Mouse (Mus musculus) midbrain, embryonic 13.5 days (tissue): ENCODE measurements around the gene Rsph1. TPM values are rescaled to one million over a fixed set of nuclear protein-coding genes. Genes with fewer than 3 reads are reported as not detected.

Source experiments
- ATAC-seq: fragments of 200-750 bp; cut with Nextera tagmentation; 2 replicates; pipeline ENCODE4 v1.8.0; 2017; ENCODE audit warnings: mild to moderate bottlenecking, moderate TSS enrichment, moderate library complexity
- H3K27ac ChIP-seq: fragments of 300-500 bp; sonication (generic); 2 replicates; pipeline ENCODE4 v1.5.1; 2015; ENCODE audit warnings: inconsistent platforms, mild to moderate bottlenecking, moderate library complexity
- H3K27me3 ChIP-seq: fragments of 300-500 bp; sonication (generic); 2 replicates; pipeline ENCODE4 v1.6.1; 2015; ENCODE audit warnings: mild to moderate bottlenecking, inconsistent platforms
- H3K36me3 ChIP-seq: fragments of 300-500 bp; sonication (generic); 2 replicates; pipeline ENCODE4 v1.6.1; 2015; ENCODE audit warnings: mild to moderate bottlenecking, inconsistent platforms
- H3K4me1 ChIP-seq: fragments of 300-500 bp; sonication (generic); replicated peaks from 2 replicates; pipeline ENCODE4 v1.6.1; 2015; ENCODE audit warnings: inconsistent platforms
- H3K4me2 ChIP-seq: fragments of 300-500 bp; sonication (generic); replicated peaks from 2 replicates; pipeline ENCODE4 v1.6.1; 2015; ENCODE audit warnings: moderate library complexity, mild to moderate bottlenecking, inconsistent platforms
- H3K4me3 ChIP-seq: fragments of 300-500 bp; sonication (generic); replicated peaks from 2 replicates; pipeline ENCODE4 v1.5.1; 2015; ENCODE audit warnings: mild to moderate bottlenecking, inconsistent platforms
- H3K9ac ChIP-seq: fragments of 300-500 bp; sonication (generic); replicated peaks from 2 replicates; pipeline ENCODE4 v1.6.1; 2015; ENCODE audit warnings: mild to moderate bottlenecking, inconsistent platforms
- H3K9me3 ChIP-seq: fragments of 300-500 bp; sonication (generic); 2 replicates; pipeline ENCODE4 v1.6.1; 2016; ENCODE audit warnings: mild to moderate bottlenecking, inconsistent platforms
- WGBS: fragments of 180-500 bp; shearing (Covaris S2); methylation state at CpG from one replicate; pipeline ENCODE4 v1.1.7; 2015; 5-methylcytosine and 5-hydroxymethylcytosine counted together
- polyA plus RNA-seq: library from polyadenylated mRNA; unstranded; fragments of >200 nt; fragmentation: Nextera tagmentation; extraction: Ambion mirVana; gene quantifications from 2 replicates; pipeline ENCODE4 v1.2.1, GENCODE M21; 2015

Gene Rsph1
- polyA plus RNA-seq, 1 experiment from 2014 or later = 2.7 TPM

DNA sequence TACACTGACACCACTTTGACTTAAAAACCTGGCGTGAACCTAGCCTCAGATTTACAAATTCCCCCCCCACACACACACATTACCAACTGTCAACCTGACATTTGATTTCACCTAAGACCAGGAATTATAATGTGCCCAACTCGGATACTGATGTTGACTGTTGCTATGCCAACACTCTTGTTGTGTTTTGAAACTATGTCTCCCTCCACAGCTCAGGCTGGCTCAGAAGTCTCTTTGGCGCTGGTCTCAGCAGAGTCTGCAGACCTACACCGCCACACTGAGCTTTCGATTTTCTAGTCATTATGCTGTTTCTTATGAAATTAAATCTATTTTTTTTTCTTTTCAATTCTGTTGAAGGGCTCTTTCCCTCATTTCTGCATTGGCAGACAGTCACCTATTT is 14.5 kb downstream of the Rsph1 start:
- Histone ChIP-seq H3K27ac (no peak overlapping the region), H3K27me3 (no peaks in the 10 kb centered on the region), H3K36me3 (no peaks in the 10 kb centered on the region), H3K4me2 (no peak overlapping the region), H3K9ac (no peak overlapping the region), H3K4me3 (no peak overlapping the region), H3K4me1 (peaks cover 3% of the 10 kb centered on the region; the same call in 1 of the 2 replicates), H3K9me3 (no peaks in the 10 kb centered on the region)
- ATAC-seq = no peak
- 67% methylated on average over 5 of the region's 5 CpGs for WGBS

DNA sequence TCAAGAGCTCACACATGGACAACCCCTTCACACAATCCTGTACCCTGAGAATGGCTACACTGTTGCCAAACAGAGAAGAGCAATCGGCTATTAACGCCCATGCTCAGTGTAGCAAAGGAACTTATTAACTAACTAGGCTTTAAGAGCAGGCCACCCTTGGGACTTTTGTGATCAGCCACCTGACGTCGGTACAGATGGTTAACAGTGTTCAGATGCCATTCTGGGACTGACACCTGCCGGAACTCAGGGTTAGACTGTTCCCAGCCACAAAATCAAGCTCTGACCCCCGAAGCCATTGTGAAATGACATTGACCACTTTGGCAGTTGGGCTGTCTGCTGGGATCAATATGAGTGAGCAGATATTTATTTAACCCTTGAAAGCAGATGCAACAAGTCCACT is 15.8 kb downstream of the Rsph1 start:
- WGBS = 91% methylated on average over 6 of the region's 6 CpGs

DNA sequence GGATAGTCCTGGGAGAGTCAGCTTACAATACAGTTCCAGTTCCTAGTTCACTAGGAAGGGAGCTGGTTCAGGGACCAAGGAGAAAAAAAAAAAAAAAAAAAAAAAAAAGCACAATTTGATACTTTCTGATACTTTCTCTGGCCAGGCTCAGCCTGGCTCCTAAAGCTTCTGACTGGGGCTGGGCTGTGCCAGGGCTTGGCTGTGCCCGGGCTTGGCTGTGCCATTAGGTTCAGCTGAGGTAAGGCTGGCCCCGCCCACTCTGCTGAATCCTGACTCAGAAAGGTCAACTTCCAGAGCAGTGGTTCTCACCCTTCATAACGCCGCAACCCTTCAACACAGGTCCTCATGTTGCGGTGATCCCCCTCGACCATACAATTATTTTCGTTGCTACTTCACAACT is 16.8 kb downstream of the Rsph1 start:
- 90% methylated on average over 7 of the region's 7 CpGs for WGBS

More for the DNA sequence above, 15.8 kb downstream of the Rsph1 start:
- H3K36me3 ChIP-seq = no peaks in the 10 kb centered on the region
- no peak overlapping the region for H3K9ac ChIP-seq
- no peaks in the 10 kb centered on the region for H3K9me3 ChIP-seq
- no peak overlapping the region for H3K4me2 ChIP-seq
- ATAC-seq = no peak
- H3K27me3 ChIP-seq = no peaks in the 10 kb centered on the region
- peaks cover 3% of the 10 kb centered on the region; the same call in 1 of the 2 replicates for H3K4me1 ChIP-seq
- no peak overlapping the region for H3K27ac ChIP-seq
- H3K4me3 ChIP-seq = no peak overlapping the region

DNA sequence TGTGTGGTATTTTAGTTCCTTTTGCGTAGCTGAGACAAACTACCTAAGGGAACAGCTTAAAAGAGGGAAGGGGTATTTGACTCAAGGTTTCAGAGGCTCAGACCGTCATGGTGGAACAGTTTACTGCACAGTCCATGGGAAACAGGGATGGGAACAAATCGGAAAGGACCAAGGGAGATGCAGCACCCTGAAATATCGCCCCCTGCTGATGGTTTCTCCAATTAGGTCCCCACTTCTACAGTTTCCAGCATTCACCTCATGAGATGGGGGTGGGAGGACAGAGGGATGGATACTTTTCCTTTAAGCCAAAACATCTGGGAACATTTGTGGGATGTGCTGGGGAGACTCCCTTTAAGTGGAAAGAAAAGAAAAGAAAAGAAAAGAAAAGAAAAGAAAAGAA is 17.4 kb downstream of the Rsph1 start:
- Histone ChIP-seq H3K36me3 (no peaks in the 10 kb centered on the region), H3K9me3 (no peaks in the 10 kb centered on the region), H3K4me1 (peaks cover under 1% of the 10 kb centered on the region; the same call in 1 of the 2 replicates), H3K27me3 (no peaks in the 10 kb centered on the region), H3K4me3 (no peak overlapping the region), H3K9ac (no peak overlapping the region), H3K4me2 (no peak overlapping the region), H3K27ac (no peak overlapping the region)
- WGBS = 72% methylated on average over 4 of the region's 4 CpGs
- no peak for ATAC-seq

More for the DNA sequence above, 16.8 kb downstream of the Rsph1 start:
- no peak for ATAC-seq
- H3K4me2 ChIP-seq = no peak overlapping the region
- no peaks in the 10 kb centered on the region for H3K36me3 ChIP-seq
- H3K4me1 ChIP-seq = peaks cover 3% of the 10 kb centered on the region; the same call in 1 of the 2 replicates
- no peaks in the 10 kb centered on the region for H3K27me3 ChIP-seq
- H3K4me3 ChIP-seq = no peak overlapping the region
- H3K9ac ChIP-seq = no peak overlapping the region
- H3K27ac ChIP-seq = no peak overlapping the region
- H3K9me3 ChIP-seq = no peaks in the 10 kb centered on the region

DNA sequence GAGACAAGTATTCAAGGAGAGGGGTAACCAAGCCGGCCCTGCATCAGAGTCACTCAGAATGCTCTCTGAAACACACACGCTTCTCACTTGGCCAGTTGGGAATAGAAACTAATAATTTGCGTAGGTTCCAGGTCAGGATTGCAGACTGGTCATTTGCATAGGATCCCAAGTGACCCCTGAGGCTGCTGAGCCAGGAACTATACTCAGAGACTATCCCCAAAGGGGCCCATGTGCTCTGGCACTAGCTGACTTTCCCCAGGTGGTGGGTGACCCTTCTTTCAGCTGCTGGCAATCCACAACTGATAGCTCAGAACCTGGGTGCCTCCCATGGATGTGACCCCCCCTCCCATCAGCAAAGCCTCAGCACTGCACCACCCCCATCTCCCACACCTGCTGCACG is 18.0 kb downstream of the Rsph1 start:
- H3K36me3 ChIP-seq = no peaks in the 10 kb centered on the region
- no peak overlapping the region for H3K4me2 ChIP-seq
- H3K9ac ChIP-seq = no peak overlapping the region
- H3K4me1 ChIP-seq = peaks cover 7% of the 10 kb centered on the region; the same call in 1 of the 2 replicates
- WGBS = 87% methylated on average over 4 of the region's 4 CpGs
- H3K4me3 ChIP-seq = no peak overlapping the region
- no peaks in the 10 kb centered on the region for H3K27me3 ChIP-seq
- no peak for ATAC-seq
- H3K9me3 ChIP-seq = no peaks in the 10 kb centered on the region
- H3K27ac ChIP-seq = no peak overlapping the region

DNA sequence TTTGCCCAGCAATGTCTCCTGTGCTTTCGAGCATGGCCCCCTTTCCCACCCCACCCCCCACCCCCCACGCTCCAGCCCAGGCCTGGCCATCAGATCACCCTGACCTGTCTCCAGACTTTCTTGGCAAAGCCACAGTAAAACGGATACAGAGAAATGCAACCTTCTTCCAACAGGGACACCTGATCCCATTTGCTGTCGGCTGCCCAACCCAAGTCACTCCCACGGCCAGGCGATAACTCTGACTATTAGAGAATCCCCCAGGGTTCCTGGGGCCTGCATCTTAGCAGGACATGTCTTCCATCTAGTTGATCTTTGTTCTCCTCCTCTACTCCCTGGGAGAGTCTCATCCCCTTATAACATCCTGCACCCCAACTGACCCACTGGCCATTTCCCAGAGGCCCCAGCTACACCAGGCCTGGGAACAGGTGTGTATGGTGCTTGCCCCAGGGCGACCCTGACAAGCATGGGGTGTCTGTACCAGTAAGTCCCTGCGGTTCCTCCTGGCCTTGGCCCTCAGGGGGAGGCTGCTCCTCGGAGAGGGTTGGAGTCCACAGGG is 18.8 kb downstream of the Rsph1 start:
- Histone ChIP-seq H3K27me3 (0 out of 2 replicates have a peak, but pooled peaks cover 5% of the 10 kb centered on the region), H3K9me3 (no peaks in the 10 kb centered on the region), H3K4me2 (no peak overlapping the region), H3K36me3 (no peaks in the 10 kb centered on the region), H3K27ac (no peak overlapping the region), H3K4me1 (peaks cover 7% of the 10 kb centered on the region; the same call in 1 of the 2 replicates), H3K9ac (no peak overlapping the region), H3K4me3 (no peak overlapping the region)
- ATAC-seq = no peak
- 92% methylated on average over 9 of the region's 9 CpGs for WGBS

DNA sequence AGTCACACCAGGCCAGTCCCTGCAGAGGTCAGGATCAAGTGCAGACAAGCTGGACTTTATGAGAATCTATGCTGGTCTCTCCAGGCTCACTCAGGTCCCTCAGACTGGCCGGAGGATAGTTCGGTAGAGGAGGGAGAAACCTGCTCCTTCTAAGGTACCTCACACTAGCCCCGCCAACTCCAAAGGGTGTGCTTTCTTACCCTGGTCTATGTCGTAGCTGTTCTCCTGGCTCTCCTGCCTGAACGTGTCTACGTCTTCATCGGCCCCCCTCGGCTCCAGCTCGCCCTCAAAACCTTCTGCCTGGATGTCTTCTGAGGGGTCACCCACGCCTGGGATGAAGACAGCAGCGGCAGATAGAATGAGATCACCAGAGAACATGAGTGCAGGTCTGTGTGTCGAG is 19.3 kb downstream of the Rsph1 start:
- H3K27ac ChIP-seq = no peak overlapping the region
- no peak for ATAC-seq
- H3K4me3 ChIP-seq = no peak overlapping the region
- H3K4me2 ChIP-seq = no peak overlapping the region
- no peak overlapping the region for H3K9ac ChIP-seq
- H3K9me3 ChIP-seq = no peaks in the 10 kb centered on the region
- whole genome bisulfite sequencing = 93% methylated on average over 12 of the region's 12 CpGs
- peaks cover 7% of the 10 kb centered on the region; the same call in 1 of the 2 replicates for H3K4me1 ChIP-seq
- H3K36me3 ChIP-seq = no peaks in the 10 kb centered on the region
- H3K27me3 ChIP-seq = 0 out of 2 replicates have a peak, but pooled peaks cover 5% of the 10 kb centered on the region

DNA sequence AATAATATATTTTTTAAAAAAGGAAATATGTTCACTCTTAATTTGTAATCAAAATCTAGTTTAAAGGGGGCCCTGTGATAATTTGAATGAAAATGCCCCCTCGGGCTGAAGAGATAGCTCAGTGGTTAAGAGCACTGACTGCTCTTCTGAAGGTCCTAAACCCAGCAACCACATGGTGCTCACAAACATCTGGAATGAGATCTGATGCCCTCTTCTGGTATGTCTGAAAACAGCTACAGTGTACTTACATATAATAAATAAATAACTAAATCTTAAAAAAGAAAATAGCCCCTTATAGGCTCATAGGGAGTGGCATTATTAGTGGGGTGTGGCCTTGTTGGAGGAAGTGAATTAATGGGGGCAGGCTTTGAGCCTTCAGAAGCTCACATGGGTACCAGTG is 20.0 kb downstream of the Rsph1 start:
- Histone ChIP-seq H3K4me1 (peaks cover 7% of the 10 kb centered on the region; the same call in 1 of the 2 replicates), H3K9ac (no peak overlapping the region), H3K4me2 (no peak overlapping the region), H3K27ac (no peak overlapping the region), H3K36me3 (no peaks in the 10 kb centered on the region), H3K9me3 (no peaks in the 10 kb centered on the region), H3K27me3 (0 out of 2 replicates have a peak, but pooled peaks cover 5% of the 10 kb centered on the region), H3K4me3 (no peak overlapping the region)
- ATAC-seq = no peak
- WGBS = 89% methylated on average over 1 of the region's 1 CpGs

DNA sequence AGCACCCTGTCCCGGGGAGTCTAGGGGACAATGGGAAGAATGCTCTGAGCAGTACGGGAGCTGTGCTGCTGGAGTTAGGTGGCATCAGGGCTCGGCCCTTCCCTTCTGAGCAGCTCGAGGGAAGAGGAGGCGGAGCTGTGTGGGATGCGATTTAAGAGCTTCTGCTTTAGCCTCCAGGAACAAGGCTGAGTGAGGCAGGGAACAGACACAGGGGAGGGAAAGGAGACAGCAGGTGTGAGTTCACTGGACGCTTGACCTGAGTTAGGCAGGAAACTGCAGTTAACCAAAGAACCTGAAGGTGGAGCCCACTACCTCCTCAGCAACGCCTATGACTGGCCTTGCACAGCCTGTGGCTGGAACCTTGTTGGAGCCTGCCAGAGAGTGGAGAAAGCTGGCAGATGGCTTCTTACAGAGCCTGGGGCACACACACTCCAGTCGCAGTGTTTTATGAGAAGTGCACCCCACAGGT is 22.7 kb downstream of the Rsph1 start:
- peak overlapping the region; percentile 20; the same call in 1 of the 2 replicates for H3K4me2 ChIP-seq

DNA sequence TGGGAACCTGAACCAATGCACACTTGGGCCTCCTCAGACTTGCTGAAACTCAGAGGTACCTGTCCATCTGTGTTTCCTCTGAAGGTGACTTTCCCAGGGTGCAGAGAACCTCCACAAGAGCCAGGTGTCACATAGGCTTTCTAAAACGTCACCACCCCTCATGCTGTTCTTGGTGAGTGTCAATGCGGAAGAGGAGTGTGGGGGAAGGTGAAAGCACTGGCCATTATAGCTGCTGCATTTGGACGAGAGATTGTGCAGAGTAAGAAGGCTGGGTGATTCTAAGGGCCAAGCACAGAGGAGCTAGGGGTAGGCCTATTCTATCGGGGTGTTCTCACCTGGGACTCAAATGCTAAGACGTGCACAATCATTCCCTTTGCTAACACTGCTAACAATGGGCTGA is 23.2 kb downstream of the Rsph1 start:
- Histone ChIP-seq H3K9me3 (no peaks in the 10 kb centered on the region), H3K36me3 (no peaks in the 10 kb centered on the region), H3K4me1 (peaks cover 7% of the 10 kb centered on the region; the same call in 1 of the 2 replicates), H3K9ac (peak overlapping the region; percentile 44; the same call in 1 of the 2 replicates), H3K27me3 (0 out of 2 replicates have a peak, but pooled peaks cover 5% of the 10 kb centered on the region), H3K27ac (no peak overlapping the region), H3K4me3 (no peak overlapping the region), H3K4me2 (no peak overlapping the region)
- ATAC-seq = no peak
- 61% methylated on average over 5 of the region's 5 CpGs for WGBS

More for the DNA sequence above, 22.7 kb downstream of the Rsph1 start:
- ATAC-seq = peak; percentile 93
- Histone ChIP-seq H3K9ac (peak overlapping the region; percentile 44; the same call in 1 of the 2 replicates), H3K36me3 (no peaks in the 10 kb centered on the region), H3K27ac (no peak overlapping the region), H3K4me1 (peaks cover 7% of the 10 kb centered on the region; the same call in 1 of the 2 replicates), H3K9me3 (no peaks in the 10 kb centered on the region), H3K4me3 (no peak overlapping the region), H3K27me3 (0 out of 2 replicates have a peak, but pooled peaks cover 5% of the 10 kb centered on the region)
- 9% methylated on average over 9 of the region's 9 CpGs for WGBS

DNA sequence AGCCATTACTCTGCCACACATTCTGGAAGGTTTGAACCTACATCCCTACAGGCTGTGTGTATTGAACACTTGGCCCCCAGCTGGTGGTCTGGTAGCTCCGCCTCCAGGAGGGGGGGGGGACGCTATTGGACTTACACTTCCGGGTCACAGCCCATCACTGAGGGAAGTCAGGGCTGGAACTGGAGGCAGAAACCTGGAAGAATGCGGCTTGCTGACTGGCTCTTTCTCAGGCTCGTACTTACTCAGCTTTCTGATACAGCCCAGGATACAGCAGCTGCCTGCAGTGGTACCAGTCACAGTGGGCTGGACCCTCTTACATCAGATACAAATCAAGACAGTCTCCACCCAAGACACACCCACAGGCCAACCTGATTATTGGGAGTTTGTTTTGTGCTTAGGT is 30.0 kb downstream of the Rsph1 start:
- Histone ChIP-seq H3K36me3 (no peaks in the 10 kb centered on the region), H3K4me1 (no peaks in the 10 kb centered on the region), H3K9ac (no peak overlapping the region), H3K9me3 (peaks cover 6% of the 10 kb centered on the region; the same call in 1 of the 2 replicates), H3K4me3 (no peak overlapping the region), H3K4me2 (no peak overlapping the region), H3K27me3 (no peaks in the 10 kb centered on the region), H3K27ac (no peak overlapping the region)
- WGBS = 45% methylated on average over 5 of the region's 5 CpGs
- ATAC-seq = no peak

DNA sequence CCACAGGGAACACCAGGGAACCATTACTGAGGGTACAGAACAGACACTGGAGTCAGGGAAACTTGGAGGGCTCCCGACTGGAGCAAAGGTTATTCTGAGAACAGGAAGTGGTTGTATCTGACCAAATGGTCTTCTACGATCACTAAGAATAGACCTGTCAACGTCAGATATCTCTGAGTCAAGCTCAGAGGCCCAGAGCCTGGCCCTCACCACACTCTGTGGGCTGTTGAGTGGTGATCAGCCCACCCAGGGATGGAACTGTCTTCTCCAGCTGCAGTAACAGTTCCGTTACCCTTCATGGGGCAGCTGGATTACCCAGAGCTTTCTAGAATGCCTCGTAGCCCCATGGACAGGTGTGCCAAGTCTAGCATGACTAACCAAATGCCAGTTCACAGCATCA is 31.9 kb downstream of the Rsph1 start:
- H3K36me3 ChIP-seq = no peaks in the 10 kb centered on the region
- no peaks in the 10 kb centered on the region for H3K27me3 ChIP-seq
- no peak overlapping the region for H3K4me3 ChIP-seq
- no peak overlapping the region for H3K9ac ChIP-seq
- peaks cover 6% of the 10 kb centered on the region; the same call in 1 of the 2 replicates for H3K9me3 ChIP-seq
- H3K4me1 ChIP-seq = no peaks in the 10 kb centered on the region
- H3K27ac ChIP-seq = no peak overlapping the region
- no peak overlapping the region for H3K4me2 ChIP-seq
- WGBS = 81% methylated on average over 5 of the region's 5 CpGs
- ATAC-seq = no peak
